Mouse (Mus musculus): ENCODE measurements around the gene Scd3.

DNA sequence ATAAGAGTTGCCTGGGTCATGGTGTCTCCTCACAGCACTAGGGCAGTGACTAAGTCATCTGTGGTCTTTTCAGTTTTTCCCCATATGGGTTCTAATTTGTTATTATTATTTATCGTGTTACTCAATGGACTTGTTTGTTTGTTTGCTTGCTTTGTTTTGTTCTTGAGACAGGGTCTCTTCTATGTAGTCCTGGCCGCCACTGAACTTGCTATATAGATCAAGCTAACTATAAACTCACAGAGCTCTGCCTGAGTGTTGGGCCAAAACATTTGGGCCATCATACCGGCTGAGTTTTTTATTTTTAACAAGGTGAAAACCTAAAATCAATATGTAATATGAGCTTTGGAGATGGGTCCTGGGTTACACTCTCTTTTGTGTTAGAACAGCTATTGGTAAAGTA lies 43.7 kb upstream of the Scd3 start:
- TF ChIP-seq CTCF (IDR thresholded peaks at IDR 0.05; ENCODE audit: control insufficient read depth, insufficient read depth, insufficient read length) (no peak), CEBPB (IDR thresholded peaks at IDR 0.05; ENCODE audit: low read depth) (no peak)

Measured in C2C12 (cell line).